Mouse (Mus musculus) embryonic facial prominence, embryonic 13.5 days (tissue): ENCODE measurements around the gene Adam19. TPM values are rescaled to one million over a fixed set of nuclear protein-coding genes. Genes with fewer than 3 reads are reported as not detected.

ENCODE experiments used
- ATAC-seq: fragments of 200-750 bp; cut with Nextera tagmentation; 2 replicates; pipeline ENCODE4 v1.8.0; 2017; ENCODE audit warnings: low read depth; ENCODE audit not compliant: insufficient number of reproducible peaks, insufficient read depth, low FRiP score, low TSS enrichment
- H3K27ac ChIP-seq: fragments of 300-500 bp; sonication (generic); 2 replicates; pipeline ENCODE4 v1.5.1; 2015; ENCODE audit warnings: moderate library complexity, mild to moderate bottlenecking, inconsistent platforms
- H3K27me3 ChIP-seq: fragments of 300-500 bp; sonication (generic); 2 replicates; pipeline ENCODE4 v1.6.1; 2015; ENCODE audit warnings: mild to moderate bottlenecking, inconsistent platforms
- H3K36me3 ChIP-seq: fragments of 300-500 bp; sonication (generic); 2 replicates; pipeline ENCODE4 v1.6.1; 2015; ENCODE audit warnings: mild to moderate bottlenecking, inconsistent platforms
- H3K4me1 ChIP-seq: fragments of 300-500 bp; sonication (generic); 2 replicates; pipeline ENCODE4 v1.6.1; 2015; ENCODE audit warnings: inconsistent platforms
- H3K4me2 ChIP-seq: fragments of 300-500 bp; sonication (generic); 2 replicates; pipeline ENCODE4 v1.6.1; 2015; ENCODE audit warnings: moderate library complexity, mild to moderate bottlenecking, inconsistent platforms
- H3K4me3 ChIP-seq: fragments of 300-500 bp; sonication (generic); 2 replicates; pipeline ENCODE4 v1.5.1; 2015; ENCODE audit warnings: mild to moderate bottlenecking, inconsistent platforms
- H3K9ac ChIP-seq: fragments of 300-500 bp; sonication (generic); 2 replicates; pipeline ENCODE4 v1.6.1; 2015; ENCODE audit warnings: mild to moderate bottlenecking, inconsistent platforms
- H3K9me3 ChIP-seq: fragments of 300-500 bp; sonication (generic); 2 replicates; pipeline ENCODE4 v1.6.1; 2016; ENCODE audit warnings: inconsistent platforms
- WGBS: fragments of 180-500 bp; shearing (Covaris S2); methylation state at CpG from one replicate; pipeline ENCODE4 v1.1.7; 2015; ENCODE audit warnings: mixed read lengths; 5-methylcytosine and 5-hydroxymethylcytosine counted together
- polyA plus RNA-seq: library from polyadenylated mRNA; unstranded; fragments of >200 nt; fragmentation: Nextera tagmentation; extraction: Ambion mirVana; gene quantifications from 2 replicates; pipeline ENCODE4 v1.2.1, GENCODE M21; 2015

Adam19 gene
- polyA plus RNA-seq, 1 experiment from 2014 or later, result 9.7 TPM

GRCm38 (mm10) chr11:46126317-46126716 is 70.5 kb downstream of the Adam19 start:
- WGBS, result 92% methylated on average over 7 of the region's 7 CpGs
- no peak overlapping the region for H3K9ac ChIP-seq
- no peak for ATAC-seq
- H3K27me3 ChIP-seq, result no peaks in the 10 kb centered on the region
- H3K4me1 ChIP-seq, result no peaks in the 10 kb centered on the region
- no peak overlapping the region for H3K27ac ChIP-seq
- no peak overlapping the region for H3K4me3 ChIP-seq
- no peak overlapping the region for H3K4me2 ChIP-seq
- H3K36me3 ChIP-seq, result peaks cover 57% of the 10 kb centered on the region
- no peaks in the 10 kb centered on the region for H3K9me3 ChIP-seq

GRCm38 (mm10) chr11:46126827-46127410 is 71.1 kb downstream of the Adam19 start:
- no peak overlapping the region for H3K9ac ChIP-seq
- 90% methylated on average over 11 of the region's 11 CpGs for WGBS
- no peaks in the 10 kb centered on the region for H3K9me3 ChIP-seq
- H3K4me1 ChIP-seq, result no peaks in the 10 kb centered on the region
- no peak overlapping the region for H3K4me3 ChIP-seq
- H3K36me3 ChIP-seq, result peaks cover 56% of the 10 kb centered on the region
- no peak overlapping the region for H3K4me2 ChIP-seq
- ATAC-seq, result no peak
- no peak overlapping the region for H3K27ac ChIP-seq
- H3K27me3 ChIP-seq, result no peaks in the 10 kb centered on the region

GRCm38 (mm10) chr11:46127621-46128547 is 72.1 kb downstream of the Adam19 start:
- ATAC-seq, result no peak

GRCm38 (mm10) chr11:46128548-46128945 is 72.8 kb downstream of the Adam19 start:
- Histone ChIP-seq H3K27ac (no peak overlapping the region), H3K4me1 (no peaks in the 10 kb centered on the region), H3K4me3 (no peak overlapping the region), H3K4me2 (no peak overlapping the region), H3K36me3 (peaks cover 48% of the 10 kb centered on the region), H3K9me3 (no peaks in the 10 kb centered on the region), H3K27me3 (no peaks in the 10 kb centered on the region), H3K9ac (no peak overlapping the region)
- 71% methylated on average over 9 of the region's 9 CpGs for WGBS
- ATAC-seq, result no peak

More at GRCm38 (mm10) chr11:46127621-46128547, 72.1 kb downstream of the Adam19 start:
- Histone ChIP-seq H3K27ac (no peak overlapping the region), H3K9me3 (no peaks in the 10 kb centered on the region), H3K9ac (no peak overlapping the region), H3K4me3 (no peak overlapping the region), H3K4me1 (no peaks in the 10 kb centered on the region), H3K4me2 (no peak overlapping the region), H3K36me3 (peaks cover 54% of the 10 kb centered on the region), H3K27me3 (no peaks in the 10 kb centered on the region)
- 74% methylated on average over 15 of the region's 15 CpGs for WGBS

- WGBS, result 92% methylated on average over 17 of the region's 17 CpGs
- Histone ChIP-seq H3K27me3 (no peaks in the 10 kb centered on the region), H3K9ac (no peak overlapping the region), H3K4me2 (no peak overlapping the region), H3K9me3 (no peaks in the 10 kb centered on the region), H3K27ac (no peak overlapping the region), H3K4me3 (no peak overlapping the region), H3K36me3 (peaks cover 49% of the 10 kb centered on the region), H3K4me1 (0 out of 2 replicates have a peak, but pooled peaks cover 4% of the 10 kb centered on the region)
- ATAC-seq, result no peak
Measured at GRCm38 (mm10) chr11:46131022-46131986, 75.5 kb downstream of the Adam19 start.

- H3K4me2 ChIP-seq, result no peak overlapping the region
- 86% methylated on average over 2 of the region's 2 CpGs for WGBS
- H3K4me1 ChIP-seq, result 0 out of 2 replicates have a peak, but pooled peaks cover 4% of the 10 kb centered on the region
- no peak for ATAC-seq
- H3K36me3 ChIP-seq, result peaks cover 60% of the 10 kb centered on the region
- no peak overlapping the region for H3K9ac ChIP-seq
- no peaks in the 10 kb centered on the region for H3K27me3 ChIP-seq
- H3K4me3 ChIP-seq, result no peak overlapping the region
- no peak overlapping the region for H3K27ac ChIP-seq
- no peaks in the 10 kb centered on the region for H3K9me3 ChIP-seq
Measured at GRCm38 (mm10) chr11:46134899-46135298, 79.1 kb downstream of the Adam19 start.

GRCm38 (mm10) chr11:46143342-46143741 is 87.5 kb downstream of the Adam19 start:
- no peak for ATAC-seq
- 79% methylated on average over 6 of the region's 6 CpGs for WGBS
- Histone ChIP-seq H3K9ac (no peak overlapping the region), H3K9me3 (no peaks in the 10 kb centered on the region), H3K27ac (no peak overlapping the region), H3K27me3 (no peaks in the 10 kb centered on the region), H3K4me2 (no peak overlapping the region), H3K36me3 (peaks cover 64% of the 10 kb centered on the region), H3K4me1 (no peaks in the 10 kb centered on the region), H3K4me3 (no peak overlapping the region)

GRCm38 (mm10) chr11:46145163-46145875 is 89.5 kb downstream of the Adam19 start:
- Histone ChIP-seq H3K27ac (no peak overlapping the region), H3K4me3 (no peak overlapping the region), H3K4me1 (no peaks in the 10 kb centered on the region), H3K27me3 (no peaks in the 10 kb centered on the region), H3K9ac (no peak overlapping the region), H3K4me2 (no peak overlapping the region), H3K36me3 (peaks cover 44% of the 10 kb centered on the region), H3K9me3 (no peaks in the 10 kb centered on the region)
- ATAC-seq, result no peak
- 90% methylated on average over 11 of the region's 11 CpGs for WGBS

- Histone ChIP-seq H3K27ac (no peak overlapping the region), H3K36me3 (peaks cover 31% of the 10 kb centered on the region), H3K9ac (no peak overlapping the region), H3K4me2 (no peak overlapping the region), H3K4me3 (no peak overlapping the region), H3K9me3 (no peaks in the 10 kb centered on the region), H3K4me1 (no peaks in the 10 kb centered on the region), H3K27me3 (no peaks in the 10 kb centered on the region)
- 96% methylated on average over 5 of the region's 5 CpGs for WGBS
- ATAC-seq, result no peak
Measured at GRCm38 (mm10) chr11:46146619-46147018, 90.8 kb downstream of the Adam19 start.

- no peak for ATAC-seq
- 85% methylated on average over 8 of the region's 8 CpGs for WGBS
- no peak overlapping the region for H3K9ac ChIP-seq
- no peak overlapping the region for H3K4me3 ChIP-seq
- H3K4me1 ChIP-seq, result no peaks in the 10 kb centered on the region
- no peak overlapping the region for H3K27ac ChIP-seq
- H3K27me3 ChIP-seq, result no peaks in the 10 kb centered on the region
- H3K9me3 ChIP-seq, result no peaks in the 10 kb centered on the region
- no peak overlapping the region for H3K4me2 ChIP-seq
- no peaks in the 10 kb centered on the region for H3K36me3 ChIP-seq
Measured at GRCm38 (mm10) chr11:46156945-46157344, 101.2 kb downstream of the Adam19 start.

- H3K9me3 ChIP-seq, result no peaks in the 10 kb centered on the region
- no peak overlapping the region for H3K27ac ChIP-seq
- ATAC-seq, result no peak
Measured at GRCm38 (mm10) chr11:46157462-46157861, 101.7 kb downstream of the Adam19 start.

More at GRCm38 (mm10) chr11:46157462-46157861, 101.7 kb downstream of the Adam19 start:
- Histone ChIP-seq H3K36me3 (no peaks in the 10 kb centered on the region), H3K27me3 (no peaks in the 10 kb centered on the region), H3K4me3 (no peak overlapping the region), H3K4me2 (no peak overlapping the region), H3K9ac (no peak overlapping the region), H3K4me1 (no peaks in the 10 kb centered on the region)
